Mouse (Mus musculus) midbrain, embryonic 11.5 days (tissue): ENCODE results near the gene As3mt. TPM values are rescaled to one million over a fixed set of nuclear protein-coding genes. Genes with fewer than 3 reads are reported as not detected.

Experiments
- ATAC-seq: fragments of 200-750 bp; cut with Nextera tagmentation; 2 replicates; pipeline ENCODE4 v1.8.0; 2017; ENCODE audit warnings: moderate TSS enrichment, moderate library complexity; ENCODE audit not compliant: low FRiP score
- DNase-seq: peaks from one replicate; pipeline ENCODE4 v3.0.0; 2015; ENCODE audit warnings: low spot score; ENCODE audit errors: missing footprints
- H3K27ac ChIP-seq: fragments of 300-500 bp; sonication (generic); 2 replicates; pipeline ENCODE4 v1.5.1; 2014; ENCODE audit warnings: low read depth, low read length
- H3K27me3 ChIP-seq: fragments of 300-500 bp; sonication (generic); 2 replicates; pipeline ENCODE4 v1.6.1; 2014; ENCODE audit warnings: mild to moderate bottlenecking, low read length, moderate library complexity, mixed read lengths; ENCODE audit not compliant: control insufficient read depth, insufficient read depth
- H3K36me3 ChIP-seq: fragments of 300-500 bp; sonication (generic); 2 replicates; pipeline ENCODE4 v1.6.1; 2014; ENCODE audit warnings: mild to moderate bottlenecking, low read length, moderate library complexity, mixed read lengths; ENCODE audit not compliant: control insufficient read depth, insufficient read depth
- H3K4me1 ChIP-seq: fragments of 300-500 bp; sonication (generic); 2 replicates; pipeline ENCODE4 v1.6.1; 2014; ENCODE audit warnings: low read length; ENCODE audit not compliant: control insufficient read depth, insufficient read depth
- H3K4me2 ChIP-seq: fragments of 300-500 bp; sonication (generic); 2 replicates; pipeline ENCODE4 v1.6.1; 2014; ENCODE audit warnings: mild to moderate bottlenecking, moderate library complexity
- H3K4me3 ChIP-seq: fragments of 300-500 bp; sonication (generic); 2 replicates; pipeline ENCODE4 v1.5.1; 2014; ENCODE audit warnings: low read depth, low read length
- H3K9ac ChIP-seq: fragments of 300-500 bp; sonication (generic); 2 replicates; pipeline ENCODE4 v1.6.1; 2014; ENCODE audit warnings: low read length
- H3K9me3 ChIP-seq: fragments of 300-500 bp; sonication (generic); 2 replicates; pipeline ENCODE4 v1.6.1; 2016; ENCODE audit warnings: low read length; ENCODE audit not compliant: control insufficient read depth
- WGBS: fragments of 180-500 bp; shearing (Covaris S2); extraction: QIAGEN DNeasy Blood & Tissue Kit; methylation state at CpG from one replicate; pipeline ENCODE4 v1.1.7; 2014; 5-methylcytosine and 5-hydroxymethylcytosine counted together
- polyA plus RNA-seq: library from polyadenylated mRNA; unstranded; fragments of >200 nt; fragmentation: Nextera tagmentation; extraction: Ambion mirVana; gene quantifications from 2 replicates; pipeline ENCODE4 v1.2.1, GENCODE M21; 2014

Gene As3mt
- polyA plus RNA-seq, 1 experiment from 2014 or later: 37.6 TPM

- H3K36me3 ChIP-seq: no peaks in the 10 kb centered on the region
- H3K4me1 ChIP-seq: peaks cover 20% of the 10 kb centered on the region
- H3K27me3 ChIP-seq: peaks cover 6% of the 10 kb centered on the region
- ATAC-seq (no peak), DNase-seq (peak; percentile 88)
- peak overlapping the region; percentile 77 for H3K4me3 ChIP-seq
- H3K9ac ChIP-seq: no peak overlapping the region
- no peaks in the 10 kb centered on the region for H3K9me3 ChIP-seq
- H3K27ac ChIP-seq: no peak overlapping the region
- 8% methylated on average over 7 of the region's 7 CpGs for WGBS
- H3K4me2 ChIP-seq: peak overlapping the region; percentile 70
Measured at GRCm38 (mm10) chr19:46763356-46763755, 56.1 kb downstream of the As3mt start.

- ATAC-seq: no peak
- Histone ChIP-seq H3K4me1 (peaks cover 20% of the 10 kb centered on the region), H3K27ac (no peak overlapping the region), H3K9me3 (no peaks in the 10 kb centered on the region), H3K36me3 (no peaks in the 10 kb centered on the region), H3K4me2 (peak overlapping the region; percentile 70), H3K4me3 (0 out of 2 replicates have a peak overlapping the region, but pooled peaks have one; percentile 0), H3K9ac (no peak overlapping the region), H3K27me3 (peaks cover 6% of the 10 kb centered on the region)
- peak; percentile 85 for DNase-seq
- WGBS: 63% methylated on average over 12 of the region's 12 CpGs
Measured at GRCm38 (mm10) chr19:46763932-46764762, 56.9 kb downstream of the As3mt start.

DNA sequence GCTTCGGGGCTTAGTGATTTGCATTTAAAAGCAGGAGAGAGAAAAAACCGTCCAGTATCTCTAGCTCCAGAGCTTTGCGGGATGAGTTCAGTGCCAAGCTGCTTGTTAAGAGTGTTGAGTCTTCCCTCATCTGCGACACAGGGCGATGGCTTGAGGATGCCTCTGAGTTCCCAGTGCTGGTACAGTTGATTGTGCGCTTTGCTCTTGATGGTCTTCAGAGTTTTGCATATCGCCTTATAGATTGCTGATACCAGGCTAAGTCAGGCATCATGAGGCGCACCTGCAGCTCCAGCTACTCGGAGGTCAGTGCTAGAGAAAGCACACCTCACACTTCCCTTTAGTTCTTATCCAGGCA, 57.5 kb downstream of the As3mt start:
- Histone ChIP-seq H3K4me2 (peak overlapping the region; percentile 34), H3K36me3 (no peaks in the 10 kb centered on the region), H3K27me3 (peaks cover 6% of the 10 kb centered on the region), H3K9me3 (no peaks in the 10 kb centered on the region), H3K4me3 (0 out of 2 replicates have a peak overlapping the region, but pooled peaks have one; percentile 0), H3K9ac (no peak overlapping the region), H3K27ac (no peak overlapping the region), H3K4me1 (peaks cover 20% of the 10 kb centered on the region)
- ATAC-seq (no peak), DNase-seq (peak; percentile 86)
- 62% methylated on average over 9 of the region's 9 CpGs for WGBS

DNA sequence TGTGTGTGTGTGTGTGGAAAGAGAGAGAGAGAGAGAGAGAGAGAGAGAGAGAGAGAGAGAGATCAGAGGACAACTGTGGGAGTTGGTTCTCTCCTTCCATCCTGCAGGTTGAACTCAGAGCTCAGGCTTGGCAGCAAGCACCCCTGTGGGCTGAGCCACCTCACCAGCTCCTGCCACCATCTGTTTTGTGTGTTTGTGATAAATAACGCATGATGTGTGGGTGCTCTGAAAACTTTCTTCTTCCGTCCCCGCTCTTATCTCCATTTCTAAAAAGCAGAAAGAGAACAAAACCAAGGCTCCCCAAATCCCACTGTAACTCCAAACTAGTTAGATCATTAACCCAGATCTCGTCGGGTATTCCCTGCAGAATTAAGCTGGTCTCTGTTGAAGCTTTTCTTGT, 58.9 kb downstream of the As3mt start:
- Histone ChIP-seq H3K36me3 (no peaks in the 10 kb centered on the region), H3K4me3 (no peak overlapping the region), H3K9ac (no peak overlapping the region), H3K27ac (no peak overlapping the region), H3K27me3 (peaks cover 6% of the 10 kb centered on the region), H3K9me3 (no peaks in the 10 kb centered on the region), H3K4me2 (no peak overlapping the region), H3K4me1 (peaks cover 23% of the 10 kb centered on the region)
- DNase-seq (no peak), ATAC-seq (no peak)
- 71% methylated on average over 5 of the region's 5 CpGs for WGBS

DNA sequence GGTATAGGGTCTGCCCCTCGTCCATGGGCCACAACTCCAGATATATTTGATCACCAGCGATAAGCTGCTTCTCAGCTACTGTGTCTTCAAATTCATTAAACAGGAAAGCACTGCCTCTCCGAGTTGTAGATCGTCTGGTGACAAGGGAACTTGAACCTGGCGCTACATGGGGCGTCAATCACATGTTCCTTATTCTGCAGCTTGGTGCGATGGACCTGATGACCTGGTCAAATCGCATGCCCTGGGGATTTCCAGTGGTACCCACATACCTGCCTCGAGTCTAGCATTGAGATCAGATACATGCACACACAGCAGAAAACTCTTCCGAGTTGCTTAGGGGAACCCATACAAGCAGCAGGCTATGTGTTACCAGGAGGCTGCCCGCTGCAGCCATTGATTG, 62.5 kb downstream of the As3mt start:
- Histone ChIP-seq H3K36me3 (no peaks in the 10 kb centered on the region), H3K9ac (no peak overlapping the region), H3K4me2 (no peak overlapping the region), H3K9me3 (no peaks in the 10 kb centered on the region), H3K4me1 (peaks cover 4% of the 10 kb centered on the region), H3K27ac (no peak overlapping the region), H3K27me3 (no peaks in the 10 kb centered on the region; the same call in 1 of the 2 replicates), H3K4me3 (no peak overlapping the region)
- ATAC-seq: no peak
- no peak for DNase-seq
- 88% methylated on average over 11 of the region's 11 CpGs for WGBS

DNA sequence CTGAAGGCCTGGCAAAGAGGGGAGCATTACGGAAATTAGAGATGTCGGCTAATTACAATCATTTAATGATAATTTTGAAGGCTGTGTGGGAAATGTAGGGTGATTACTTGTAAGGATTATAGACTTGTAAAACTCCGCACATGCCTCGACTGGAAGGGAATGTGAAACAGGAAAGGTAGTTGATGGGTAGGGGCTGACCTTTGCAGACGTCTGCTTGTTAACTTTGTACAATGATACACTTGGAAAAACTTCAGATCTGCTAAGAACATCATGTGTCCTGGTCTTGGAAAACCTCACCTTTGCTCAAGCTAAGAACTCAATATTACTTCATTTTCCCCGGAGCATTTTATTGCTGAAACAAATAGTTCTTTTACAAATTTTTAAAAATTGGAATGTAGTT, 64.5 kb downstream of the As3mt start:
- 88% methylated on average over 6 of the region's 6 CpGs for WGBS
- H3K9ac ChIP-seq: no peak overlapping the region
- H3K27me3 ChIP-seq: no peaks in the 10 kb centered on the region
- no peaks in the 10 kb centered on the region for H3K9me3 ChIP-seq
- DNase-seq (no peak), ATAC-seq (no peak)
- H3K4me2 ChIP-seq: no peak overlapping the region
- H3K27ac ChIP-seq: no peak overlapping the region
- H3K4me1 ChIP-seq: peaks cover 2% of the 10 kb centered on the region; the same call in 1 of the 2 replicates
- H3K36me3 ChIP-seq: no peaks in the 10 kb centered on the region
- no peak overlapping the region for H3K4me3 ChIP-seq

- Histone ChIP-seq H3K9me3 (no peaks in the 10 kb centered on the region), H3K9ac (no peak overlapping the region), H3K36me3 (no peaks in the 10 kb centered on the region), H3K27ac (no peak overlapping the region), H3K4me1 (no peaks in the 10 kb centered on the region), H3K4me2 (no peak overlapping the region), H3K4me3 (no peak overlapping the region), H3K27me3 (no peaks in the 10 kb centered on the region)
- ATAC-seq (no peak), DNase-seq (no peak)
- 63% methylated on average over 5 of the region's 5 CpGs for WGBS
Measured at GRCm38 (mm10) chr19:46776391-46776790, 69.1 kb downstream of the As3mt start.

- no peaks in the 10 kb centered on the region for H3K4me1 ChIP-seq
- H3K9ac ChIP-seq: no peak overlapping the region
- H3K9me3 ChIP-seq: no peaks in the 10 kb centered on the region
- 81% methylated on average over 3 of the region's 3 CpGs for WGBS
- H3K4me2 ChIP-seq: no peak overlapping the region
- no peak overlapping the region for H3K4me3 ChIP-seq
- H3K27ac ChIP-seq: no peak overlapping the region
- no peaks in the 10 kb centered on the region for H3K36me3 ChIP-seq
- DNase-seq (no peak), ATAC-seq (no peak)
- no peaks in the 10 kb centered on the region for H3K27me3 ChIP-seq
Measured at GRCm38 (mm10) chr19:46776850-46777249, 69.6 kb downstream of the As3mt start.

DNA sequence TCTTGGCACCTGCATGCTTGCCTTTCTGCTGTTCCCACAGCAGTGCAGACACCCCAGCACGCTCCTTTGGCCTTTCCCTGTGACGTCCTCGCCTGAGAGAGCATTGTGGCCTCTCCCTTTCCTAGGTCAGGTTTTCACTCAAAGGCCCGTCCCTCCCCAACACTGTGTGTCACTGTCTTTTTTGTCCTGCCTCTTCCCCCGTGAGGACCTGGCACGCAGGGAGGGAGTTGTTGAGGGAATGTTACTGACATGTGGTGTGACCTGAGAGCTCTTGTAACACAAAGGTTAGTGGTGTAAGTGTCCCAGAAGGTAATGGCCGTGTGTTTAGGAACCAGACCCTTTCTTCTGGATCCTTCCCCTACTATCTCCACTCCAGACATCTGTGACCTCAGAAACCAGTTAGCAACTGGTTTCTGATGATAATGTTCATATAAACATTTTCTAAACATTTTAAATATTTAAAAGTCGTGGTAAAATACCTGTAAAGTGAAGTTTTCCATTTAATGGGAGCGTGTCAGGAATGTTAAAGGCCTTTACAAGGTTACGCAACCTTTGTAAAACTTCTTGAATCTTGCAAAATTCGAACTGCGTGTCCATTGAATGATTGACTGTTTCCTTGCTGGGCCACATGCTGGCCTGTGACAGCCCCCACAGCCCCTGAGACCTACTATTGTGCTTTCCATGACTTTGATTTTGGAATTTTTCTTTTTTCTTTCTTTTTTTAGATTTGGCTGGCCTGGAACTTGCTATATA, 70.8 kb downstream of the As3mt start:
- Histone ChIP-seq H3K9me3 (no peaks in the 10 kb centered on the region), H3K9ac (no peak overlapping the region), H3K36me3 (no peaks in the 10 kb centered on the region), H3K4me3 (no peak overlapping the region), H3K4me1 (no peaks in the 10 kb centered on the region), H3K27me3 (no peaks in the 10 kb centered on the region), H3K27ac (no peak overlapping the region), H3K4me2 (no peak overlapping the region)
- DNase-seq (no peak), ATAC-seq (no peak)
- 78% methylated on average over 12 of the region's 12 CpGs for WGBS
